Mouse (Mus musculus) midbrain, embryonic 16.5 days (tissue): ENCODE results near the gene Lurap1. TPM values are rescaled to one million over a fixed set of nuclear protein-coding genes. Genes with fewer than 3 reads are reported as not detected.

Experiments used
- ATAC-seq: fragments of 200-750 bp; cut with Nextera tagmentation; 2 replicates; pipeline ENCODE4 v1.8.0; 2017; ENCODE audit warnings: moderate TSS enrichment
- H3K27ac ChIP-seq: fragments of 300-500 bp; sonication (generic); 2 replicates; pipeline ENCODE4 v1.5.1; 2014; ENCODE audit warnings: mild to moderate bottlenecking, low read length, mixed read lengths
- H3K27me3 ChIP-seq: fragments of 300-500 bp; sonication (generic); 2 replicates; pipeline ENCODE4 v1.6.1; 2014; ENCODE audit warnings: low read depth, low read length, mixed read lengths; ENCODE audit not compliant: control insufficient read depth, insufficient read depth
- H3K36me3 ChIP-seq: fragments of 300-500 bp; sonication (generic); 2 replicates; pipeline ENCODE4 v1.6.1; 2014; ENCODE audit warnings: mild to moderate bottlenecking, low read length, moderate library complexity, mixed read lengths; ENCODE audit not compliant: control insufficient read depth, insufficient read depth
- H3K4me1 ChIP-seq: fragments of 300-500 bp; sonication (generic); 2 replicates; pipeline ENCODE4 v1.6.1; 2014; ENCODE audit warnings: mild to moderate bottlenecking, low read length, mixed read lengths; ENCODE audit not compliant: control insufficient read depth, insufficient read depth
- H3K4me2 ChIP-seq: fragments of 300-500 bp; sonication (generic); 2 replicates; pipeline ENCODE4 v1.6.1; 2014; ENCODE audit warnings: mild to moderate bottlenecking, low read length, mixed read lengths
- H3K4me3 ChIP-seq: fragments of 300-500 bp; sonication (generic); 2 replicates; pipeline ENCODE4 v1.5.1; 2014; ENCODE audit warnings: low read depth, mild to moderate bottlenecking, low read length, moderate library complexity, mixed read lengths
- H3K9ac ChIP-seq: fragments of 300-500 bp; sonication (generic); 2 replicates; pipeline ENCODE4 v1.6.1; 2014; ENCODE audit warnings: low read depth, low read length, mixed read lengths
- H3K9me3 ChIP-seq: fragments of 300-500 bp; sonication (generic); replicated peaks from 2 replicates; pipeline ENCODE4 v1.6.1; 2014; ENCODE audit warnings: mild to moderate bottlenecking, low read length, mixed read lengths; ENCODE audit not compliant: control insufficient read depth, poor library complexity, severe bottlenecking
- WGBS: fragments of 180-500 bp; shearing (Covaris S2); extraction: QIAGEN DNeasy Blood & Tissue Kit; methylation state at CpG from one replicate; pipeline ENCODE4 v1.1.7; 2014; 5-methylcytosine and 5-hydroxymethylcytosine counted together
- polyA plus RNA-seq: library from polyadenylated mRNA; unstranded; fragments of >200 nt; fragmentation: Nextera tagmentation; extraction: Ambion mirVana; gene quantifications from 2 replicates; pipeline ENCODE4 v1.2.1, GENCODE M21; 2015

The Lurap1 gene
- polyA plus RNA-seq, 1 experiment from 2014 or later: 2.1 TPM

DNA sequence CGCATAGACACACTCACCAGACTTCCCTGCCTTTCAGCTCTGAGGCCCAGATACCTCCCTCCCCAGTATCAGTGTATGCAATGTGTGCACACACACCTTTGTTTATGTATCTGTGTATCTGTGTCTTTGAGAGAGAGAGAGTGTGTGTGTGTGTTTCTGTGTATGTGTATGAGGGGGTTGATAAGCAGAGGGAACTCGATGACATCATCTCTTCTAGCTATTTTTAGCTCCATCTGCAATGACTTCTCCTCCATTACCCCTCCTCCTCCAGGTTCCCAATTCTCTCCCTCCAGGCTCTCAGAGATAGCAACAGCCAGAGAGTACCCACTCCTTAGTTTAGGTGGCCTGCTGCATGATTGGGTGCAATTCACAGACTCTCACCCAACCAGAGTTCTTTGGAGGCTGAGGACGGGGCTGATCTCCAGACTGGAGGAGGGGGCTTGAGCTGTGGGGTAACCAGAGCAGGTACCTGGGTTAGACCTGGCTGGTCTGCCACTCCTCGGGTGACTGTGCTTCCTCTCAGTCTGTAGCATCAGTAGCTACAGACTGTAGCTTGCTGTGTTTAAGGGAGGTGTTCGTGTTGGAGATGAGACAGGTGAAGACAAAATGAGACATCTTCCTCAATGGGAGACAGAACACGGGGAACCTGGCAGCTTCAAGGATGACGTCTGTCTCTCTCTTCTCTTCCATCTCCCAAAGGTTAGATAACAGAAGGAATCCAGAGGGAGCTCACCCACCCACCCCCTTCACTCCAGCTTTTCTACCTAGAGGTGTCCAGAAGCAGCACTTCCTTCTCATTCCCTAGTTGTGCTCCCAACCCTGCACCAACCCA is 24.8 kb upstream of the Lurap1 start:
- Histone ChIP-seq H3K4me2 (no peak overlapping the region; the same call in 1 of the 2 replicates), H3K9ac (no peak overlapping the region)

GRCm38 (mm10) chr4:116175136-116175535 is 24.0 kb upstream of the Lurap1 start:
- no peak overlapping the region for H3K9ac ChIP-seq
- no peak overlapping the region for H3K4me3 ChIP-seq
- H3K9me3 ChIP-seq: no peaks in the 10 kb centered on the region
- no peak overlapping the region for H3K4me2 ChIP-seq
- H3K36me3 ChIP-seq: no peaks in the 10 kb centered on the region
- no peaks in the 10 kb centered on the region for H3K27me3 ChIP-seq
- H3K27ac ChIP-seq: no peak overlapping the region
- no peak for ATAC-seq
- H3K4me1 ChIP-seq: peaks cover 11% of the 10 kb centered on the region

More for the DNA sequence above, 24.8 kb upstream of the Lurap1 start:
- H3K36me3 ChIP-seq: no peaks in the 10 kb centered on the region
- ATAC-seq: peak; percentile 49
- peaks cover 11% of the 10 kb centered on the region for H3K4me1 ChIP-seq
- no peak overlapping the region for H3K4me3 ChIP-seq
- H3K27ac ChIP-seq: peak overlapping the region; percentile 60
- no peaks in the 10 kb centered on the region for H3K27me3 ChIP-seq
- H3K9me3 ChIP-seq: no peaks in the 10 kb centered on the region
- WGBS: 74% methylated on average over 7 of the region's 7 CpGs

DNA sequence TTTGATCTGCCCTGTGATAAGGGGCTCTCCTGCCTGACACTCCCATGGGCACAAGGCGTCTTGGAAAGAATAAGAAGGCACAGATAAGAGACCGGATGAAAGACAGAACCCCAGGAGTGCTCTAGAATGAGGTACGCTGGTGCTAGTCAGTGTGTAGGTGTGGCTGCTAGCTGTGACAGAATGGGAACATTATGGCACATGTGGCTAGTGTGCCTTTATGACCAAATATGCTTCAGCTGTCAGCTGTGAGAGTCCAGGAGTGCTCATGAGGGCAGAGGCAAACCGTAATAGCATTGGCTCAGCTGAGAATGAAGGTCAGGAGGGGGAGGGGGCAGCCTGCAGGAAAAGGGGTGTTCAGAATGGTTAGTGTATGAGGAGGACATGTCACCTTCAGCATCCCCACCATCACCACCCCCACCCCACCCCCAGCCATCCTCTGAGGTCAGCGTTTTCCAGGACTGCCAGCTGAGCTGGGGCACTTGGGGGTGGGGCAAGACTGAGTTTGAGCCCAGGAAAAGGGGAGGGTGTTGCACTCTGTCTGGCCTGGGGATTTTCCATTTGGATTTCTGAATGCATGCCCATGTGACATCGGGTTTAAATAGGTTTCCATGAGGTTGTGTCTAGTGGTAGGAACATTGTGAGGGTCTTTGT is 23.5 kb upstream of the Lurap1 start:
- Histone ChIP-seq H3K9me3 (no peaks in the 10 kb centered on the region), H3K27ac (no peak overlapping the region), H3K4me3 (no peak overlapping the region), H3K9ac (no peak overlapping the region), H3K27me3 (no peaks in the 10 kb centered on the region), H3K4me1 (peaks cover 11% of the 10 kb centered on the region), H3K36me3 (no peaks in the 10 kb centered on the region), H3K4me2 (no peak overlapping the region)
- 46% methylated on average over 6 of the region's 6 CpGs for WGBS
- ATAC-seq: no peak

DNA sequence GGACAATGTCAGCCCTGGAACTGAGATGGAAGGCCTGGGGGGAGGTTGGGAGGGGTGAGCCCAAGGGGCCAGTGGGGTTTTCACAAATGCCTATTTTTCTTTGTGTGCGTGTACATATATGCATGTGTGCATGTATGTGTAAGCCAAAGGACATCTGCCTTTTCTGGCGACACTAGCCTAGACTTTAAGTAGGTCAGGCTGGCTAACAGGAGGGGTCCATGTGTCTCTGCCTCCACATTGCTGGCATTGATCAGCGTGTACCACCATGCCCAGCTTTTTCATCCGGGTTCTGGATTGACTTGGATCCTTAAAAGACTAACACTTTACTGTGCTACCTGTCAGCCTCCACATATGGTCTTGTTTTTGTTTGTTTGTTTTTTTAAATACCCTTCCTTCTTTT is 22.6 kb upstream of the Lurap1 start:
- no peak for ATAC-seq
- Histone ChIP-seq H3K4me3 (no peak overlapping the region), H3K4me2 (no peak overlapping the region), H3K4me1 (peaks cover 11% of the 10 kb centered on the region), H3K27me3 (no peaks in the 10 kb centered on the region), H3K36me3 (no peaks in the 10 kb centered on the region), H3K27ac (no peak overlapping the region), H3K9me3 (no peaks in the 10 kb centered on the region), H3K9ac (no peak overlapping the region)
- 88% methylated on average over 4 of the region's 4 CpGs for WGBS

GRCm38 (mm10) chr4:116173072-116173471 is 21.9 kb upstream of the Lurap1 start, which contains the start of the genes 1700042G07Rik and Gm49337:
TSS of gene 1700042G07Rik (plus strand) at chr4:116173372.
TSS of gene Gm49337 (plus strand) at chr4:116173384.
- H3K4me1 ChIP-seq: peaks cover 11% of the 10 kb centered on the region
- ATAC-seq: no peak
- H3K27ac ChIP-seq: no peak within 1 kb of the TSS
- H3K9ac ChIP-seq: no peak within 1 kb of the TSS
- WGBS: 81% methylated on average over 6 of the region's 6 CpGs
- no peaks in the 10 kb centered on the region for H3K9me3 ChIP-seq
- H3K4me3 ChIP-seq: no peak within 1 kb of the TSS
- no peaks in the 10 kb centered on the region for H3K36me3 ChIP-seq
- no peaks in the 10 kb centered on the region for H3K27me3 ChIP-seq
- no peak within 1 kb of the TSS for H3K4me2 ChIP-seq

DNA sequence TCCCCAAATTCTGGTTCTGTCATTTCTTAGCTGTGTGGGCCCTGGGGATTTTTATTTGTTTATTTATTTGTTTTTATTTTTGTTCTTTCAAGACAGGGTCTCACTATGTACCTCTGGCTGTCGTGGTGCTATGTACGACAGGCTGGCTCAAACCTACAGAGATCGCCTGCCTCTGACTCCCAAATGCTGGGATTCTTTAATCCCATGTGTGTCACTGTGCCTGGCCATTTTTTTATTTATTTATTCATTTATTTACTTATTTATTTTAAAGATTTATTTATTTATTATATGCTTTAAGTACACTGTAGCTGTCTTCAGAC is 18.2 kb upstream of the Lurap1 start:
- Histone ChIP-seq H3K9me3 (no peaks in the 10 kb centered on the region), H3K4me1 (no peaks in the 10 kb centered on the region; the same call in 1 of the 2 replicates), H3K4me2 (no peak overlapping the region), H3K9ac (no peak overlapping the region), H3K27me3 (no peaks in the 10 kb centered on the region), H3K27ac (no peak overlapping the region), H3K36me3 (no peaks in the 10 kb centered on the region), H3K4me3 (no peak overlapping the region)
- no peak for ATAC-seq
- 70% methylated on average over 3 of the region's 3 CpGs for WGBS

- Histone ChIP-seq H3K27ac (no peak overlapping the region), H3K4me1 (no peaks in the 10 kb centered on the region), H3K4me2 (no peak overlapping the region), H3K36me3 (no peaks in the 10 kb centered on the region), H3K27me3 (no peaks in the 10 kb centered on the region), H3K9ac (no peak overlapping the region), H3K9me3 (no peaks in the 10 kb centered on the region), H3K4me3 (no peak overlapping the region)
- 83% methylated on average over 7 of the region's 8 CpGs for WGBS
- peak; percentile 68 for ATAC-seq
These were observed 17.6 kb upstream of the Lurap1 start for GRCm38 (mm10) chr4:116168617-116169352.

GRCm38 (mm10) chr4:116167404-116167803 is 16.3 kb upstream of the Lurap1 start, which contains the start of gene Tspan1:
TSS of gene Tspan1 (minus strand) at chr4:116167601.
- Histone ChIP-seq H3K27me3 (no peaks in the 10 kb centered on the region), H3K4me2 (no peak within 1 kb of the TSS), H3K9me3 (no peaks in the 10 kb centered on the region), H3K4me1 (no peaks in the 10 kb centered on the region), H3K36me3 (no peaks in the 10 kb centered on the region), H3K27ac (no peak within 1 kb of the TSS), H3K4me3 (no peak within 1 kb of the TSS), H3K9ac (no peak within 1 kb of the TSS)
- 38% methylated on average over 7 of the region's 7 CpGs for WGBS
- no peak for ATAC-seq
